Mouse (Mus musculus) intestine, embryonic 16.5 days (tissue): ENCODE results near the gene Nbl1. TPM values are rescaled to one million over a fixed set of nuclear protein-coding genes. Genes with fewer than 3 reads are reported as not detected.

Experiments used
- ATAC-seq: fragments of 200-750 bp; cut with Nextera tagmentation; 2 replicates; pipeline ENCODE4 v1.8.0; 2017; ENCODE audit warnings: moderate TSS enrichment, moderate library complexity
- H3K27ac ChIP-seq: fragments of 300-500 bp; sonication (generic); 2 replicates; pipeline ENCODE4 v1.5.1; 2014; ENCODE audit warnings: mild to moderate bottlenecking, low read length
- H3K27me3 ChIP-seq: fragments of 300-500 bp; sonication (generic); replicated peaks from 2 replicates; pipeline ENCODE4 v1.6.1; 2014; ENCODE audit warnings: low read length, control low read depth, mixed read lengths; ENCODE audit not compliant: control insufficient read depth, insufficient read depth
- H3K36me3 ChIP-seq: fragments of 300-500 bp; sonication (generic); 2 replicates; pipeline ENCODE4 v1.6.1; 2014; ENCODE audit warnings: low read length, control low read depth; ENCODE audit not compliant: control insufficient read depth, insufficient read depth
- H3K4me1 ChIP-seq: fragments of 300-500 bp; sonication (generic); 2 replicates; pipeline ENCODE4 v1.6.1; 2014; ENCODE audit warnings: low read length, control low read depth, mixed read lengths; ENCODE audit not compliant: control insufficient read depth, insufficient read depth
- H3K4me2 ChIP-seq: fragments of 300-500 bp; sonication (generic); 2 replicates; pipeline ENCODE4 v1.6.1; 2014; ENCODE audit warnings: low read depth, low read length, control low read depth
- H3K4me3 ChIP-seq: fragments of 300-500 bp; sonication (generic); 2 replicates; pipeline ENCODE4 v1.5.1; 2014; ENCODE audit warnings: mild to moderate bottlenecking, low read length
- H3K9ac ChIP-seq: fragments of 300-500 bp; sonication (generic); 2 replicates; pipeline ENCODE4 v1.6.1; 2014; ENCODE audit warnings: low read depth, low read length
- H3K9me3 ChIP-seq: fragments of 300-500 bp; sonication (generic); 2 replicates; pipeline ENCODE4 v1.6.1; 2016; ENCODE audit warnings: low read length, control low read depth; ENCODE audit not compliant: control insufficient read depth
- WGBS: fragments of 180-500 bp; shearing (Covaris S2); extraction: QIAGEN DNeasy Blood & Tissue Kit; methylation state at CpG from one replicate; pipeline ENCODE4 v1.1.7; 2014; 5-methylcytosine and 5-hydroxymethylcytosine counted together
- polyA plus RNA-seq: library from polyadenylated mRNA; unstranded; fragments of >200 nt; fragmentation: Nextera tagmentation; extraction: Ambion mirVana; gene quantifications from 2 replicates; pipeline ENCODE4 v1.2.1, GENCODE M21; 2015

The Nbl1 gene
- 38.9 and 43.3 TPM in 2 replicates for polyA plus RNA-seq

GRCm38 (mm10) chr4:139092356-139093195 is at the start of gene Nbl1:
Gene Nbl1, minus strand, starts transcription at chr4:139092993.
- peaks cover 41% of the 10 kb centered on the region for H3K4me1 ChIP-seq
- under 1% methylated on average over 100 of the region's 105 CpGs for WGBS
- no peaks in the 10 kb centered on the region for H3K36me3 ChIP-seq
- no peaks in the 10 kb centered on the region for H3K27me3 ChIP-seq
- peak within 1 kb of the TSS; percentile 97 for H3K4me2 ChIP-seq
- peak within 1 kb of the TSS; percentile 32; the same call in 1 of the 2 replicates for H3K27ac ChIP-seq
- no peaks in the 10 kb centered on the region; the same call in 1 of the 2 replicates for H3K9me3 ChIP-seq
- peak within 1 kb of the TSS; percentile 82 for H3K9ac ChIP-seq
- H3K4me3 ChIP-seq, result peak within 1 kb of the TSS; percentile 73
- peak; percentile 52 for ATAC-seq

- WGBS, result 74% methylated on average over 6 of the region's 6 CpGs
- Histone ChIP-seq H3K4me3 (no peak overlapping the region), H3K4me2 (no peak overlapping the region), H3K27ac (no peak overlapping the region), H3K9me3 (peaks cover 8% of the 10 kb centered on the region; the same call in 1 of the 2 replicates), H3K36me3 (no peaks in the 10 kb centered on the region), H3K27me3 (no peaks in the 10 kb centered on the region), H3K4me1 (peaks cover 7% of the 10 kb centered on the region), H3K9ac (no peak overlapping the region)
- no peak for ATAC-seq
Measured at GRCm38 (mm10) chr4:139141785-139142184, 49.0 kb upstream of the Nbl1 start.

- H3K4me2 ChIP-seq, result no peak overlapping the region
- no peak overlapping the region for H3K4me3 ChIP-seq
- WGBS, result 79% methylated on average over 2 of the region's 2 CpGs
- no peak overlapping the region for H3K27ac ChIP-seq
- H3K36me3 ChIP-seq, result no peaks in the 10 kb centered on the region
- ATAC-seq, result no peak
- H3K27me3 ChIP-seq, result no peaks in the 10 kb centered on the region
- H3K9ac ChIP-seq, result no peak overlapping the region
- H3K4me1 ChIP-seq, result peaks cover 7% of the 10 kb centered on the region
- peaks cover 8% of the 10 kb centered on the region; the same call in 1 of the 2 replicates for H3K9me3 ChIP-seq
Measured at GRCm38 (mm10) chr4:139140267-139140666, 47.5 kb upstream of the Nbl1 start.

GRCm38 (mm10) chr4:139136011-139136410 is 43.2 kb upstream of the Nbl1 start:
- H3K4me1 ChIP-seq, result no peaks in the 10 kb centered on the region
- no peak overlapping the region for H3K4me2 ChIP-seq
- H3K4me3 ChIP-seq, result no peak overlapping the region
- H3K9ac ChIP-seq, result no peak overlapping the region
- peaks cover 8% of the 10 kb centered on the region; the same call in 1 of the 2 replicates for H3K9me3 ChIP-seq
- 74% methylated on average over 2 of the region's 2 CpGs for WGBS
- H3K27ac ChIP-seq, result no peak overlapping the region
- ATAC-seq, result no peak
- no peaks in the 10 kb centered on the region for H3K27me3 ChIP-seq
- H3K36me3 ChIP-seq, result no peaks in the 10 kb centered on the region

GRCm38 (mm10) chr4:139133109-139133508 is 40.3 kb upstream of the Nbl1 start:
- Histone ChIP-seq H3K4me3 (no peak overlapping the region), H3K27ac (no peak overlapping the region), H3K27me3 (no peaks in the 10 kb centered on the region), H3K36me3 (no peaks in the 10 kb centered on the region), H3K9ac (no peak overlapping the region), H3K9me3 (peaks cover 8% of the 10 kb centered on the region; the same call in 1 of the 2 replicates), H3K4me2 (no peak overlapping the region), H3K4me1 (peaks cover 17% of the 10 kb centered on the region)
- no peak for ATAC-seq
- WGBS, result 80% methylated on average over 5 of the region's 5 CpGs

GRCm38 (mm10) chr4:139131858-139132672 is 39.3 kb upstream of the Nbl1 start:
- Histone ChIP-seq H3K9me3 (peaks cover 3% of the 10 kb centered on the region; the same call in 1 of the 2 replicates), H3K4me3 (no peak overlapping the region), H3K4me1 (peaks cover 18% of the 10 kb centered on the region), H3K36me3 (no peaks in the 10 kb centered on the region), H3K27ac (no peak overlapping the region), H3K4me2 (no peak overlapping the region), H3K9ac (no peak overlapping the region), H3K27me3 (no peaks in the 10 kb centered on the region)
- no peak for ATAC-seq
- 84% methylated on average over 14 of the region's 14 CpGs for WGBS

GRCm38 (mm10) chr4:139130701-139131549 is 38.1 kb upstream of the Nbl1 start, which contains the start of gene Minos1:
Gene Minos1, minus strand, starts transcription at chr4:139131113.
- Histone ChIP-seq H3K4me1 (peaks cover 18% of the 10 kb centered on the region), H3K4me2 (peak within 1 kb of the TSS; percentile 72), H3K9ac (peak within 1 kb of the TSS; percentile 98), H3K36me3 (peaks cover 4% of the 10 kb centered on the region; the same call in 1 of the 2 replicates), H3K4me3 (peak within 1 kb of the TSS; percentile 99), H3K27ac (peak within 1 kb of the TSS; percentile 94), H3K9me3 (peaks cover 3% of the 10 kb centered on the region), H3K27me3 (no peaks in the 10 kb centered on the region)
- ATAC-seq, result peak; percentile 98
- WGBS, result under 1% methylated on average over 62 of the region's 63 CpGs

- Histone ChIP-seq H3K9ac (peak overlapping the region; percentile 98), H3K36me3 (peaks cover 4% of the 10 kb centered on the region; the same call in 1 of the 2 replicates), H3K4me3 (peak overlapping the region; percentile 99), H3K27ac (peak overlapping the region; percentile 94), H3K27me3 (no peaks in the 10 kb centered on the region), H3K4me1 (peaks cover 21% of the 10 kb centered on the region), H3K9me3 (peaks cover 3% of the 10 kb centered on the region), H3K4me2 (peak overlapping the region; percentile 72)
- 2% methylated on average over 57 of the region's 57 CpGs for WGBS
- no peak for ATAC-seq
Measured at GRCm38 (mm10) chr4:139129806-139130700, 37.3 kb upstream of the Nbl1 start.
